Mouse (Mus musculus) heart, postnatal 14 days (tissue): ENCODE results near the gene AI854703. TPM values are rescaled to one million over a fixed set of nuclear protein-coding genes. Genes with fewer than 3 reads are reported as not detected.
"Not testable (repeated sequence)": the region's sequence is repeated elsewhere in the genome, so short reads cannot be mapped to it uniquely, and the experiment has no call there.

Experiments used
- DNase-seq, 2 experiments: peaks; one replicate each; pipeline ENCODE4 v3.0.0; 2021 to 2022
- intact Hi-C: fragments of 180-260 bp; cut with DNase I; formaldehyde crosslinking; loops from one replicate; pipeline ENCODE4 v1.15.1; 2025
- total RNA-seq, 2 experiments: library from RNA; stranded (reverse); gene quantifications; 2 replicates each; pipeline ENCODE4 v1.2.3; 2021

The AI854703 gene
- total RNA-seq, 2 experiments from 2014 or later: 0.24 to 0.67 TPM

DNA sequence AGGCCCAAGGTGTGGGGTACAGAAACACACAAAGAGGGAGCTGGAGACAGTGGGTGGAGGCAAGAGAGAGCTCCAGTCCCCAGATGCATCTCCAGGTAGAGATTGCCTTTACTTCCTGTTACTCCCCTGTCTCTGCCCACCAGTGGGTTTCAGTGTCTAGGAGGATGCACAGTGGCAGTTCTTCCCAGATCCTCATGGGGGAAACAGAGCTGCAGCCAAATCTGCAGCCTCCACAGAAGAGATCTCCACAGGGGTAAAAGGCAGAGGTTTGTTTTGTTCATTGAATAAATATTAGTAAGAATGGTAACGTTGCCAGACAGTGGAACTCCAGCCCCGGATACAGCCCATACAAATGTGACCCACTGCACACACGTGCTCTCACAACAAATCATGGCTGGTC, 15.9 kb upstream of the AI854703 start:
- intact Hi-C loops: no loop called here

DNA sequence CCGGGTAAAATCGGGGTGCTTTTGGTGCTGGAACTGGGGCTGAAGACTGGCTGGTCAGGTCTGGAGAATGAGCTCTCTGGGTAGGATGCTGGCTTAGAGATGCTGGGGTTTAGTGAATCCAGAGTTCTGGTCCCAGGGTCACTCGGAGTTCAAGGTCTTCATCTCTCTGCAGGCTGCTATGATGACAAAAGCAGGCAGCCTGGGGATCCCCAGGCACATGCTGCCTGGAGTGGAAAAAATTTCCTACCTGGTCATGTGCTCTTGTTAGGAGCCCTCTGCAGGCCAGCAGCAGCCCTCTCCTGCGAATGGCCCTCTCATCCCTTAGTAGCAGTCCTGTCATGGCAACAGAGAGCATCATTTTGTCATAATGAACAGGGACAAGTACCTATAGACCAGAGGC, 13.1 kb upstream of the AI854703 start:
- no peak for DNase-seq
- intact Hi-C loops: no loop called here

More for the DNA sequence above, 15.9 kb upstream of the AI854703 start:
- no peak for DNase-seq

DNA sequence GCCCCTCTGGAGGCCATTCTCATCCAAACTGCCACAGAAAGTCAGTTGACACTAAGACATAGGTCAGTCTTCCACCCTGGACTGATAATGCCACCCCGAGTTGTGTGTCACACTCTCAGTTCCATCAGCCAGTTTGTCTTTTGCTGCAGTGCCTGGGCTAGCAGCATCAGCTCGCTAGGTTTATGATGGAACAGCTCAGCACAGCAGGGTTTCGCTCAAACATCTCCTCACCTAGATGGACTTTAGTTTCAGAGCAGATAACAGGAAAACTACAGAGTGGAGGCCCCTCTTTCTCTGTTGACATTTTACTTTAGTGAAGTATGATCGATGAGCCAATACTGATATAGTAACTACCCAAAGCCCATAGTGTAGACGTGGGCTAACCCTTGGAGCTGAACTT, 11.8 kb upstream of the AI854703 start:
- DNase-seq: no peak
- intact Hi-C loops: no loop called here

DNA sequence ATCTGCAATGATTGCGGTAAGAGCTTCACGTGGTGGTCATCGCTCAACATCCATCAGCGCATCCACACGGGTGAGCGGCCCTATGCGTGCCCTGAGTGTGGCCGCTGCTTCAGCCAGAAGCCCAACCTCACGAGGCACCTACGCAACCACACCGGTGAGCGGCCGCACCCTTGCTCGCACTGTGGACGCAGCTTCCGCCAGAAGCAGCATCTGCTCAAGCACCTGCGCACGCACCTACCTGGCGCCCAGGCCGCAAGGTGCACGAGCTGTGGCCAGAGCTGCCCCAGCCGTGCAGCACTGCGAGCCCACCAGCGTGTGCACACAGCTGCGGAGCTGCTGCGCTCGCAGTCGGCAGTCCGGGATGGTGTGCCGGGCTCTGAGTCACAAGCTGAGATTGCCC, 6.5 kb upstream of the AI854703 start:
- no peak for DNase-seq
- intact Hi-C loops: no loop called here

DNA sequence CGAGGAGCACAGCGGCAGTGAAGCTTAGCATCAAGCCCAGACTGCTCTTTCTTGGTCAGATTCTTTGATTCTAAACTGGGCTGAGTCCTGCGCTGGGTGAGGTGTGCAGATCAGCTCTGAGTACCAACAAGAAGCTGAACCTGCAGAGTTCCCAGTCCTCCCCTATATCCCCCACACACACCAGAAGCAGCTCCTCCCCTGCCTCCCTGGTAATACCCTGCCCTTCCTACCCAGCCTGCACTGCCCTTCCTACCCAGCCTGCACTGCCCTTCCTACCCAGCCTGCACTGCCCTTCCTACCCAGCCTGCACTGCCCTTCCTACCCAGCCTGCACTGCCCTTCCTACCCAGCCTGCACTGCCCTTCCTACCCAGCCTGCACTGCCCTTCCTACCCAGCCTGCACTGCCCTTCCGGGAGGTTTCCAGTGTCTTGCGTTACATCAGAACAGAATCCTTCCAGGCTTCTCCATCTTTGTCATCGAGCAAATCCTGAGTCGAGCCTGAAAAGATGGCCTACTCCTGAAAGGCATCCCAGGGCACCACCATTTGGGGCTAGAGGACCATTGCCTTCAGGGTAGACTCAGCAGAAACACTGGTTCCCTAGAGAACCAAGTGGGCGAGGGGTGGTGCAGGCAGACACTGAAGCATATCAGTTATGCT, 4.2 kb upstream of the AI854703 start:
- DNase-seq, intact Hi-C loops: not testable (repeated sequence)

DNA sequence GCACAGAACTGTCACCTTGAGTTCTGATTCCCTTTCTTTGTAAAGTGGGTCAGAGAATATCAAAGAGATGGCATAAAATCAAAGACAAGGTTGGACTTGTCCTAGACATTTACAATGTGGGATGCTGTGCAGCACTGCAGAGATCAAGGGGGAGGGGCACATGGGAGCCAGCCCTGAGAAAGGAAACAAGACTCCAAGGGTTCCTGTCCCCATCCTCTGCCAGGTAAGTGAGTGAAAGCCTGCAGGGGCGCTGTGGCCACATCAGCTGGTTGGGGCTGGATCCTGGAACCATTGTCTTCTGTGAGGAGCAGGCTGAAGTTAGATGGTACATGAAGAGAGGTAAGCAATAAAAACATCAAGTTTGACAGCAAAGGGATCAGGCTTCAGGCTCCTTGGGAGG, 3.1 kb upstream of the AI854703 start:
- intact Hi-C loops: no loop called here
- no peak for DNase-seq

DNA sequence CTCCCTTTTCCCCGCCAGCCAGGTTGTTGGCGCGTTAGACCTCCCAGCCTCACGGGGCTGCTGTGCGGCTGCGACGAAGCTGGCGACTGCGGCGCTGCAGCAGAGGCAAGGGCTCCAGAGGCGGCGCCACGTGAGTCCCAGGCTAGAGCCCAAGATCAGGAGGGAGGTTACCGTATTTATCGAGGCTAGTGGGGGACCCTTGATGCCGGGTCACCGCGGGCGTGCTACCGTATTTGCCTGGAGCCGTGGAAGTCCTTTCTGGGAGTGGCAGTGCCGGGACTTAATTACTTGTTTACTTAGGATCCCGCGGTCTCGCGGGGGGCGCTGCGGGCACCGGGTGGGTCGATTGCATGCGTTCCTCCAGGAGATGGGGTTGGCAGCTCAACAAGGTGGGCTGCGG, 420 bp downstream of the AI854703 start:
- peak; percentile 50 to 57 for DNase-seq
- intact Hi-C loops: no loop called here

DNA sequence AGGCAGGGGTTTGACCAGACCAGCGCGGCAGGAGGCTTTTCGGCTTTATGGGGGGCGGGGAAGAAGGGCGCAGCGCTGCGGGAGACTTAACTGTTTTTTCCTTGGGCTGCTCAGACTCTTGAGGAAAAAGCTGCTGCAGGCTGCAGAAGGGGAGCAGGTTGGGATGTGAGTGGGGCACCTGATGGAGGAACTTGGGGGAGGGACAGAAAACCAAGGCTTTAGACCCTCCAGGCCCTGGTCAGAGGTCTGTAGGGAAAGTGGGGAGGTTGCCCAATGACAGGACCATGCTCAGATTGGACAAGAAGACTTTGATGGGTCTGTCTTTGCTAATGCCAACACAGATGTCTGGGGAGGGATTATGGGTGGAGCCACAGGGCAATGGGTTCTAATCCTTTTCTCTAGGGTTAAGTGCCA, 954 bp downstream of the AI854703 start:
- intact Hi-C loops: no loop called here
- DNase-seq: no peak

DNA sequence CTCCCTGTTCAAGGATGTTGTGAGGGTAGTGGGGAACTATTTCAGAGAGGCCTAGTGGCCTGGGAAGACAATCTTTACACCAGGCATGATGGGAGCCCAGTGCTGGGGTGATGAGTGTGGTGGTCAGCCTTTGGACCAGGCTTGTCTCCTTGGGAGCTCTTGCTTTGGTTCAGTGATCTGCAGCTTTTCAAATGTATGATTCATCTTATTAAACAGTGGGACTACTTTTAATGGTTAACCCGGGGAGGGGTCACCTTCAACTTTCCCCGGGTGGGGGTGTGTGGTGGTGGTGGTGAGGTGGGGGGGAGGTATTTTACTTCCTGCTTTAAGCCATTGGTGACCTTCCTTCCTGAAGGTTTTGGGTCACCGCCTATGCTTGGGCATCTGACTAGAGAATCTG, 1.8 kb downstream of the AI854703 start:
- intact Hi-C loops: no loop called here
- DNase-seq: no peak

DNA sequence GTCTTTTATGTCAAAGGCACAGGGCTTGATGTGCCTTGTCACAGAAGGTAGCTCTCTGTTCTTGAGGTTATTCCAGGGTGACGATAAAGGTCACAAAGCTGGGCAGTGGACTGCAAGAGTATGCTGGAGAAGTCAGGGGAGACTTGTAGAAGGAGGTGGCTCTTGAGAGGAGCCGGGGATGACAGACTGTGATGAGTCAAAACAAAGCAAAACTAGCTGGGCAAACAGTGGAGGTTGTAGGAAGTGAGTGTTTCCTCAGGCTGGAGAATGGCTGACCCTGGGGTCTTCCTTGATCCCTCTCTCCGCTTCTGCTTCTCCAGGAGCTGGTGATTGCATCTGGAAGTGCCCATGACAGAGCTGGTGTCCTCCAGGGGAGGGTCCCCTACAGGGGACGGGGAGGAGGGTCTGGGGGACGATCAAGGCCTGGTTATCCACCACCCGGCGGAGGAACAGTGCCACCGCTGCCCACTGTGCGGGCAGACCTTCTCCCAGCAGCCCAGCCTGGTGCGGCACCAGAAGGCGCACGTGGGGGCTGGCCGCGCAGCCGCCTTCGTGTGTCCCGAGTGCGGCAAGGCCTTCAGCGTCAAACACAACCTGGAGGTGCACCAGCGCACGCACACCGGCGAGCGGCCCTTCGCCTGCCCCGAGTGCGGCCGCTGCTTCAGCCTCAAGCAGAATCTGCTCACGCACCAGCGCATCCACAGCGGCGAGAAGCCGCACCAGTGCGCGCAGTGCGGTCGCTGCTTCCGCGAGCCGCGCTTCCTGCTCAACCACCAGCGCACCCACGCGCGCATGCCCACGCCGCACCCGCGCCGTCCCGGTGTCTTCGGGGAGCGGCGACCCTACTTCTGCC, 2.5 kb downstream of the AI854703 start:
- intact Hi-C loops: no loop called here
- peak; percentile 25 to 26 for DNase-seq

DNA sequence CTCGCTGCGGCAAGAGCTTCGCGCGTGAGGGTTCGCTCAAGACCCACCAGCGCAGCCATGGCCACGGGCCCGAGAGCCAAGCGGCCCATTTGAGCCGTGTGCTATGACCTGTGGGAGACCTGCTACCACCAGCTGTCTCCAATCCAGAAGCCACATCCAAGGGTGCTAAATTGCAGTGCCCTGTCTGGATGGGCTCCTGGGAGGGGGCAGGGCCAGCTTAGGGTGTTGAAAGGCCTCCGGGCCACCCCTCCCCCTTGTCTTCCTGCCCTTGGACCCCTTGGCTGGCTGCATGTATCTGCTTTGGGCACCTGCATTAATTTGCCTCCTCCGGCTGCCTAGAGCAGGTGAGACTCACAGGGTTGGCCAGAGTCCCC, 3.1 kb downstream of the AI854703 start:
- DNase-seq: no peak
- intact Hi-C loops: no loop called here

DNA sequence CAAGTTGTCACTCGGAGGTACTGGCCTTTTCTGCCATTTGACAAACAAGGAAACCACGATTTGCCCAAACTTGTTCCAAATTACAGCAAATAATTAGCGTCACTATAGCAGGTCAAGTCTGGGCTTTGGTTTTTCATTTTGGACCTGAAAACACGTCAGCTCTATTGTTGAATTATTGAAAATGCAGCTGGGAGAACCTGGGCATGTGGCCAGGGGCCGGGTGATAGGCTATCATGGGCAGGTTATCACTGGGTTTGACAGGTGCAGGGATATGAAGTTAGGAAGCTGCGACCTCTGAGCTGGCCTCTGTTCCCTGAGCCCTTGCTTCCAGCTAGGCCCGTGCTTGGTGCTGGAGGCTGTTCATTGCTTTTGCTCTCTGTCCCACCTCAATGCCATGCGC, 4.3 kb downstream of the AI854703 start:
- intact Hi-C loops: no loop called here

DNA sequence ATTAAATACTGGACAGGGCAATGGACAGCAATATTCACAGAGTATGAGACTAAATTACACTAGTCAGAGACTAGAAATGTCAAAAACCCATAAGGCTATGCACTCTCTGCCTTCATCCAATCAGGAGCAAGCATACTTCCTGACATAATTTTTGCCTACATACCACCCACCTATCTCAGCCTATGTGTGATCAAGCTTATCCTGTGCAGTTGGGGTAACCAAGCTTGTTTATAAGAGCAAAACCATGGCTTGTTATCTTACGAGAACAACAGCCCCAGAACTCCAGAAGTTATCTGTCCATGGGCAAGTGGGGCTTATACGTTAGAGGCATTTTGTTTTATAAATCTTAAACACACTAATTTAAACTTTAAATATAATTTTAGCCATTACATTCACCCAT, 8.5 kb downstream of the AI854703 start:
- DNase-seq: no peak
- intact Hi-C loops: no loop called here

More for the DNA sequence above, 4.3 kb downstream of the AI854703 start:
- no peak for DNase-seq

DNA sequence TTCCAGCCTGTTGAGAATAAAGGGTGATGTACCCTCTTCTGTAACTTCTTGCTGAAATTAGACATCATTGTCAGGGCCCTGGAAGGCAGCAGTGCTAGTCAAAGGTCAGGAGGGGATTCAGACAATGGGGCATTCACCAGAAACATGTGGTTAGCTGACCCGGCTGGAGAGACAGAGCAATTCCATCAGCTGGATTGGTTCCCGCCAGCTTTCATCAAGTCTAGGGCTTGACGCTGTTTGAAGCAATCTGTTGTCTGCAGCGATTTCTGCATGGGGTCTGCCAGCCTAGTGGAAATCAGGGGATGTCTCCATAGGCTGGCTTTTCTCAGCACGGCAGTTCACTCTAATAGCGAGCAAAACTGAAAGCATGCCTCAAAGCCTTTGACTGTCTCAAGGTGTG, 10.0 kb downstream of the AI854703 start:
- intact Hi-C loops: no loop called here

DNA sequence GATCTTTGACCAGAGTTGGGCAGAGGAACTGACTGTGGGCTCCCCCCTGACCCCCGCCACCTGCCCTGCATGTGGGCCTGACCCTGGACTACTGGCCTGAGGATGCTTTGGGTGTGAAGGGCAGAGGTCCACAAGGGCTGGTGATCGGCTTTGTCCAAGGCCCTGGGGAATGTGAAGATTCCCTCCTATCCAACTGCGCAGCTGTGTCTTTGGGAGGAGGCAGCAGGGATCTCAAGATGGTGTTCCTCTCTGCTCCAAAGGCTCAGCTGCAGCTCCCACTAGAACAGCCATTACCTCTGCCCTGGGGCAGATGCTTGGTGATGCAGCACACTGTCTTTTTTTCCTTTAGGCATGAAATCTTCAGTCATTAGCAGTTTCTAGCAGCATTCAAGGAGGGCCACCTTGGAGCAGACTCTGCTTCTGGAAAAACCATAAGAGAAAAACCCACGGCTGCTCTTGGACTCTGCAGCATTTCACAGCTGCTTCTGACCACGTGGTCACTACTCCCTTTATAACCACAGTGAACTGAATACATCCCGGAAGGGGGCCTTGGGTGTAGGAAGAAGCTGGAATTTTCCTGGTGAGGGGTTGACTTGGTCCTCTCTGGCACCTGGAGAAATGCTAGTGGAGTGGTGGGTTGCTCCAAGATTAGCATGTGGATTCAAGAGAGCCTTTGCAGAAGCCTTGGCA, 11.4 kb downstream of the AI854703 start:
- intact Hi-C loops: no loop called here
- DNase-seq: no peak

More for the DNA sequence above, 10.0 kb downstream of the AI854703 start:
- DNase-seq: peak; percentile 44 to 71

DNA sequence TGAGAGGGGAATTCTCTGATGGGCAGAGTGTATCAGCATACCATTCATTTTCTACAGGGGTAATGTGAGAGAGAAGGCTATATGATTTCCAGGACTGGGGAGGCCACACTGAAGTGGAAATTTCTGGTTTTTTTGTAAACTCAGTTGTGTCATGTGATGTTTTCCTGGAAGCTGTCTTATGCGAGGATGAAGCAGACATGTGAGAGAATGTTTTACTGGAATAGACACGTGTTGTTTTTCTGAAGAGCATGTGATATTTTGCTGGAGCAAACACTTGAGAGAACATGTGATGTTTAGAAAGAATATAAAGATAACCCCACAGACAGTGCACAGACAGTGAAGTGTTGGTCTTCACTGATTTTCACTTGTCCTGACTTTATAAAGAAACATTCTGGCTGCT, 12.0 kb downstream of the AI854703 start:
- DNase-seq: no peak
- intact Hi-C loops: no loop called here

DNA sequence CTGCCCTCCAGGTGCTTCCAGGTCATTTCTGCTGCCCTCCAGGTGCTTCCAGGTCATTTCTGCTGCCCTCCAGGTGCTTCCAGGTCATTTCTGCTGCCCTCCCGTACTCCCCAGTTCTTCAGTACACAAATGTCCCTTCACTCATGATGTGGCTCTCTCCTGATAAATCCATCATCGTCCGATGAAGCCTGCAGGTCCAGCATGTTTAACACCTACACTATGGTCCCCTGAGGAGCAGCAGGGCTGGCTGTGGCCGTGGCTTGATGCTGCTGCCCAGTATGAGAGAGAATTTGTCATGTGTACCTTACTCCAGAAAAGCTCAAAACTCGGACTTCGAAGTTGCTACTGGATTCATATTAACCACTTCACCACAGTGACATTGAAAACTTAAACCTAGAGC, 14.8 kb downstream of the AI854703 start:
- no peak for DNase-seq
- intact Hi-C loops: loop anchor here (10.0 kb wide), 1 partner anchor 313 kb away; no protein-coding TSS in a partner anchor

DNA sequence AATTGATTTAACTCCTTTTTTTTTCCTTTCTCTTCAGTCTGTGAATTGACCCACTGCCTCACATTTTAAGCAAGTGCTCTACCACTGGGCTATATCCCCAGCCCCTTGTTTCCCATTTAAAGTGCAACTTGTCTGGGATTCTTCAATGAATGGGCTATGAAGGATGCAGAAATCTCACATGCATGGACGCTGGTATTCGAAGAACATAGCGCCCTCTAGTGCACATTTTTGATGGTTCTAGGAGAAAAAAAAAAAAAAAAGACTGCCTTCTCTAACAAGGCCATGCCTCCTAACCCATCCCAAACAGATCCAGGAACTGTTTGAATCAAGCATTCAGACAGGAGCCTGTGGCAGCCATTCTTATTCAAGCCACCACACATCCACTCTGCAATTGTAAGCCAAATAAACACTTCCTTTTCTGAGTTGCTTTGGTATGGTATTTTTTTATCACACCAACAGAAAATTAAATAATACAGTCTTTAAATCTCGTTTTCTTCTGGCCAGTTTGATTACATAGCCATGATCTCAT, 16.3 kb downstream of the AI854703 start:
- DNase-seq: peak in 1 of 2 experiments; percentile 61
- intact Hi-C loops: loop anchor here (2.0 to 10.0 kb wide), 2 partner anchors 96 to 312 kb away; no protein-coding TSS in a partner anchor

DNA sequence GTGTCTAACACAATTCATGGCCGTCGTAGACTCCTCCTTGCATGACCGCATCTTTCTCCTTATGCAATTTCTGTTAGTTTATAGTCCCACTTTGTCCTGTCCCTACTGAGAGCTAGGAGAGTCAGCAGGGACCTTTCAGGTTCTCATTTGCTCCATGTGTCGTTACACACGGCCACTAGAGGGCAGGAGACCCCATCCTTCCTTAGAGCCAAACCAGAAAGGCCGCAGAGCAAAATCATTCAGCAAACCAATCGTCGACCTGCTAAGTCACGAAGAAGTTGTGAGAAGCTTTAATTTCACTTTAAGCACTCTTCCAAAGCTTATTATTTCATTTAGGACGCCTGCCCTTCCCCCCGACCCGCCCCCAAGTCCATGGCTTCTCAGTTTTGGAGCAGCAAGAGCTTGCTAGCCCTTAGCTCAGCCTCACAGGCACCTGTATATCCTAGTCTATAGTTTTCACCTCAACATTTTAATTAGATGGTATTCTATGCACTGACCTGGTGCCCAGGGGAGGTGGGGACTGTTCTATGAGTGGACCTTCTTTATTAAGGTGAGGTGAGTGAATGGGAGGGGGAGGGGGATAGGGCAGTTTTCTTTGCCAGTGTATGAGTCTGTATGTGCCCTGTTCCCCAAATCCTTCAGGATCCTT, 19.2 kb downstream of the AI854703 start:
- intact Hi-C loops: loop anchor here (1.0 to 10.0 kb wide), 8 partner anchors 29 to 467 kb away; partner anchors contain the start of genes Gimap4 and Gimap5
- DNase-seq: peak; percentile 78 to 82

DNA sequence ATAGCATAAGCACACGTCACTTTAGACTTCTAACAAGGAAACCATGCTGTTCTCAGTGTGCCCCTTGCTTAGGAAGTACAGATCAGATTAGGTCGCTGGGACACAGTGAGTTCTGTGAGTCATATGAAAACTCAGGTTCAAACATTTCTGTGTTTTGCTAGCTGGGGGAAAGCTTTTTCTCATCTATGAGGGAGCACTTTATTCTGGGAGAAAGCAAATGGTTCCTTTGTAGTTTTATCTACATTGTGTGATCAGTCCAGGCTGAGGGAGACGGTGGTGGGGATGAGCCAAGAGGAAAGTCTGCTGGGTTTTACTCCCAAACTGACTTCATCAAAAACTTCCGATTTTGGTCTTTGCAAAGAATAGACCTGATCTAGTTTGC, 19.7 kb downstream of the AI854703 start:
- intact Hi-C loops: loop anchor here (2.0 to 10.0 kb wide), 5 partner anchors 29 to 309 kb away; partner anchors contain the start of genes Gimap4 and Gimap5
- DNase-seq: no peak
